In genomic region chr2:9871141-9871716, GRCm38 (mm10) we compare ENCODE assay signal across 14 mouse cellular contexts. TPM values are rescaled to one million over a fixed set of nuclear protein-coding genes. Genes with fewer than 3 reads are reported as not detected.
DNase-seq lines count a peak whose midpoint lies in the region; ATAC-seq and TF ChIP-seq lines count a peak whose summit lies in the region.
"Had no signal": no experiment of that assay in that cellular context is flagged by ENCODE, and none has a peak within 500 bp of the region (broad histone marks: within the 10 kb centered on the region; RNA-seq: fewer than 3 reads in every experiment).

No protein-coding gene starts in this region.

- no peak for TF ChIP-seq EP300 in heart, adult 2 months (IDR thresholded peaks at IDR 0.05; ENCODE audit: insufficient read depth, low read depth, low read length)

- H3K9me3 ChIP-seq in heart, embryonic 16.5 days (replicated peaks; ENCODE audit: control insufficient read depth, low read length) = no peaks in the 10 kb centered on the region
- no peaks in the 10 kb centered on the region for H3K9me3 ChIP-seq in midbrain, embryonic 16.5 days (replicated peaks; ENCODE audit: control insufficient read depth, low read length, poor library complexity, severe bottlenecking)

- WGBS in heart, embryonic 16.5 days = 35% methylated on average over 4 of the region's 4 CpGs
- 48% methylated on average over 4 of the region's 4 CpGs for WGBS in heart, adult 2 months
- WGBS in midbrain, embryonic 16.5 days = 20% methylated on average over 4 of the region's 4 CpGs

- intact Hi-C loops in heart, adult 2 months (cut with DNase I) = no loop called here

- H3K27me3 ChIP-seq in heart, embryonic 16.5 days (ENCODE audit: control insufficient read depth, insufficient read depth, low read length) = peaks cover 24% of the 10 kb centered on the region
- H3K27me3 ChIP-seq in heart, adult 2 months (ENCODE audit: control insufficient read depth, insufficient read depth, low read length) = peaks cover 5% of the 10 kb centered on the region
- H3K27me3 ChIP-seq in midbrain, embryonic 16.5 days (ENCODE audit: control insufficient read depth, insufficient read depth, low read depth, low read length) = peaks cover 30% of the 10 kb centered on the region

- H3K27ac ChIP-seq in heart, embryonic 16.5 days (ENCODE audit: low read length) = peak overlapping the region; percentile 51; the same call in 1 of the 2 replicates
- no peak overlapping the region for H3K27ac ChIP-seq in heart, adult 2 months
- H3K27ac ChIP-seq in midbrain, embryonic 16.5 days (ENCODE audit: low read length) = peak overlapping the region; percentile 70

- H3K79me2 ChIP-seq in heart, adult 2 months (replicated peaks; ENCODE audit: control insufficient read depth, insufficient read depth, low read length) = no peaks in the 10 kb centered on the region

- no peak for TF ChIP-seq CTCF in heart, adult 2 months (IDR thresholded peaks at IDR 0.05)

- no peak for TF ChIP-seq POLR2A in heart, adult 2 months (IDR thresholded peaks at IDR 0.05; ENCODE audit: insufficient read depth, low read depth, low read length)

- no peaks in the 10 kb centered on the region; the same call in 1 of the 2 replicates for H3K4me1 ChIP-seq in heart, embryonic 16.5 days (ENCODE audit: control insufficient read depth, insufficient read depth, low read length)
- H3K4me1 ChIP-seq in heart, adult 2 months (ENCODE audit: control insufficient read depth, insufficient read depth, low read length) = no peaks in the 10 kb centered on the region
- 0 out of 2 replicates have a peak, but pooled peaks cover 5% of the 10 kb centered on the region for H3K4me1 ChIP-seq in midbrain, embryonic 16.5 days (ENCODE audit: control insufficient read depth, insufficient read depth, low read length)

- DNase-seq in heart, adult 2 months = no peak
- DNase-seq in CD4-positive helper T cell, adult 2 months (ENCODE audit: low read depth, low spot score) = peak; percentile 71
- DNase-seq in embryo, embryonic 9.5 days (ENCODE audit: extremely low spot score) = peak; percentile 26
- no peak for DNase-seq in cerebellum, adult 11 months
- DNase-seq in layer of hippocampus, postnatal 14 days (ENCODE audit: low spot score in 2 of 2) = no peak
- no peak for DNase-seq in testis, postnatal 14 days (ENCODE audit: low spot score)
- DNase-seq: adrenal gland, adult 2 months; cerebellum, adult 8-10 months; layer of hippocampus, adult 9-11 months; lung, adult 2 months had no signal

- H3K4me3 ChIP-seq in heart, embryonic 16.5 days (ENCODE audit: low read length) = no peak overlapping the region
- no peak overlapping the region for H3K4me3 ChIP-seq in heart, adult 2 months
- H3K4me3 ChIP-seq in midbrain, embryonic 16.5 days (ENCODE audit: low read depth, low read length) = peak overlapping the region; percentile 47

- ATAC-seq in heart, embryonic 16.5 days (replicated peaks; ENCODE audit: extremely low read depth, insufficient read depth, low FRiP score) = peak; percentile 42; the same call in 1 of the 2 replicates
- no peak for ATAC-seq in midbrain, embryonic 16.5 days

- H3K9ac ChIP-seq in heart, embryonic 16.5 days (ENCODE audit: low read length) = no peak overlapping the region; the same call in 1 of the 2 replicates
- no peak overlapping the region for H3K9ac ChIP-seq in heart, adult 2 months (ENCODE audit: low read depth, low read length)
- H3K9ac ChIP-seq in midbrain, embryonic 16.5 days (ENCODE audit: low read depth, low read length) = peak overlapping the region; percentile 43

- H3K4me2 ChIP-seq in heart, embryonic 16.5 days (ENCODE audit: low read depth, low read length) = peak overlapping the region; percentile 39
- peak overlapping the region; percentile 68 for H3K4me2 ChIP-seq in midbrain, embryonic 16.5 days (ENCODE audit: low read length)

- no peaks in the 10 kb centered on the region for H3K36me3 ChIP-seq in heart, embryonic 16.5 days (ENCODE audit: control insufficient read depth, insufficient read depth)
- H3K36me3 ChIP-seq in heart, adult 2 months (ENCODE audit: control insufficient read depth, insufficient read depth, low read length) = no peaks in the 10 kb centered on the region
- no peaks in the 10 kb centered on the region for H3K36me3 ChIP-seq in midbrain, embryonic 16.5 days (ENCODE audit: control insufficient read depth, insufficient read depth, low read length)

RNA-seq across cellular contexts. Expression of gene 4930412O13Rik, which starts 9.8 kb away (rescaled TPM):
- polyA plus RNA-seq in heart, embryonic 16.5 days (2015; fragmentation: Nextera tagmentation; extraction: Ambion mirVana) = not detected in 2 replicates
- not detected for total RNA-seq in heart, adult 2 months (2021)
- not detected in 2 replicates for polyA plus RNA-seq in heart, adult 2 months (2012; rRNA removed)
- 1.1 and 1.6 TPM in 2 replicates for polyA plus RNA-seq in midbrain, embryonic 16.5 days (2015; fragmentation: Nextera tagmentation; extraction: Ambion mirVana)
- total RNA-seq in layer of hippocampus, postnatal 14 days (2021) = not detected
- polyA plus RNA-seq: forebrain, embryonic 11.5 days; lung, adult 2 months; neural tube, embryonic 14.5 days had no signal

RNA-seq across cellular contexts. Expression of gene 9230102O04Rik, which starts 18.1 kb away (rescaled TPM):
- polyA plus RNA-seq in heart, embryonic 16.5 days (2015; fragmentation: Nextera tagmentation; extraction: Ambion mirVana) = not detected in 2 replicates
- not detected for total RNA-seq in heart, adult 2 months (2021)
- polyA plus RNA-seq in heart, adult 2 months (2012; rRNA removed) = not detected in 2 replicates
- polyA plus RNA-seq in midbrain, embryonic 16.5 days (2015; fragmentation: Nextera tagmentation; extraction: Ambion mirVana) = 2.3 and 4.0 TPM in 2 replicates
- not detected for total RNA-seq in layer of hippocampus, postnatal 14 days (2021)
- total RNA-seq: adrenal gland, adult 2 months had no signal
- polyA plus RNA-seq: adrenal gland, adult 2 months; forebrain, embryonic 11.5 days; lung, adult 2 months had no signal

RNA-seq across cellular contexts. Expression of gene Gata3, which starts 18.6 kb away (rescaled TPM):
- 5.4 and 11.9 TPM in 2 replicates for polyA plus RNA-seq in heart, embryonic 16.5 days (2015; fragmentation: Nextera tagmentation; extraction: Ambion mirVana)
- under 1 TPM; 0.59 to 0.91 TPM for total RNA-seq in heart, adult 2 months (2021)
- 0.32 and 0.57 TPM in 2 replicates for polyA plus RNA-seq in heart, adult 2 months (2012; rRNA removed)
- 84.5 and 92.5 TPM in 2 replicates for polyA plus RNA-seq in midbrain, embryonic 16.5 days (2015; fragmentation: Nextera tagmentation; extraction: Ambion mirVana)
- total RNA-seq in layer of hippocampus, postnatal 14 days (2021) = under 1 TPM; 0.44 to 0.79 TPM

Comparison
In these comparisons a context has a peak if more than half of its experiments do, and no peak if none do; other contexts are left out.
1. DNase-seq: peak in CD4-positive helper T cell, adult 2 months (single experiment) and embryo, embryonic 9.5 days (single experiment); none in heart, adult 2 months (0 of 2), cerebellum, adult 11 months (single experiment), layer of hippocampus, postnatal 14 days (0 of 2) and testis, postnatal 14 days (single experiment).